Mouse (Mus musculus) layer of hippocampus, postnatal 14 days (tissue): ENCODE data around the gene Podxl. TPM values are rescaled to one million over a fixed set of nuclear protein-coding genes. Genes with fewer than 3 reads are reported as not detected.
A peak's percentile ranks its signal among the peaks of the same experiment; 100 is the strongest.

ENCODE experiments used
- DNase-seq, 2 experiments: peaks; one replicate each; pipeline ENCODE4 v3.0.0; 2021 to 2022; ENCODE audit warnings: low spot score in 2 of 2, mixed read lengths in 1 of 2
- long read RNA-seq, 2 experiments: library from polyadenylated mRNA; stranded (forward); transcript quantifications; one replicate each; pipeline ENCODE4 v2.0.0; 2021
- total RNA-seq, 2 experiments: library from RNA; stranded (reverse); gene quantifications; 2 replicates each; pipeline ENCODE4 v1.2.3; 2021

The Podxl gene
- 10 to 100 TPM; 16.4 to 18.9 TPM for total RNA-seq
- long read RNA-seq, experiment 1, full-length matches to known transcripts: 1 of 7 reads
- long read RNA-seq, experiment 1, partial matches to known transcripts: 0 of 7 reads
- long read RNA-seq, experiment 1, other reads (novel, unspliced or antisense): 6 of 7 reads
- long read RNA-seq, experiment 2, full-length matches to known transcripts: 4 of 12 reads
- long read RNA-seq, experiment 2, partial matches to known transcripts: 0 of 12 reads
- long read RNA-seq, experiment 2, other reads (novel, unspliced or antisense): 8 of 12 reads

DNA sequence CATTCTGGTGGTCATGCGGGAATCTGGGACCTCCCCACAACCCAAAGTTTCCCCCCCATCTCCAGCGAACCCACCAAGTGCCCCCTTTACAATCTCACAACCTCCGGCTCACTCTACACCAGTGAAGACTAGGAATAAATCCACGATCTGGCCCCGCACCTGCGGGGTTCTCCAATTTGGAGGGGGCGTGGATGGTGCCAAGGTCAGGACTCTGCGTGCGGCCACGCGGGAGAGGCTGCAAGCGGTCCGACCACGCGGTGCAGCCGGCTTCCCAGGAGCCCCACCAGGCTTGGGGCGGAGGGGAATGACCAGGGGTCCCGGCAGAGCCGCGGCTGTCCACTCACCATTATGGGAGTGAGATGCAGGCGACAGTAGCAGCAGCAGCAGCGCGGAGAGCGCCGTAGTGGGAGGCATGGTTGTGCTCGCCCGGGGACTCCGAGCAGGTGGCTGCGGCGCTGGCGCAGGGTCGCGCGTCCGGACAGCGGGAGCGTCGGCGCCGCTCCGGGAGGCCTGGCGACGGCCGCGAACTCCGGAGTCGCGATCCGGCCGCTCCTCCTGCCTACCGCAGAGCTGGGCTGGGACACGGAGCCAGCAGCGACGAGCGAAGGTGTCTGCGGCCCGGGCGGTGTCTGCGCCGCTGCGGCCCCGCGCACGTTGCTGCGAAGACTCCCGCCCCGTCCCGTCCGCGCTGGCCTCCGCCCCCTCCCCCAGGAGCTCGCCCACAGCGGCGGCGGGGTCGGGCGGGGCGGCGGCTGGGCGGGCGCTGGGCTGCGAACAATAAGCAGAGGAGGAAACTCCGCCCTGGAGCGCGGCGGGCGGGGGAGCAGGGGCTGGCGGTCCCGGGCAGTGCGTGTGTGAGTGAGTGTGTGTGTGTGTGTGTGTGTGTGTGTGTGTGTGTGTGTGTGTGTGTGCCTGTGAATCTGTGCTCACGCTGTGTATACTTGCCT is at the start of gene Podxl:
TSS of gene Podxl (minus strand) at position 747 of the 947 bp plus-strand sequence.
- DNase-seq: peak; percentile 53 to 61

- no peak for DNase-seq
Measured at GRCm38 (mm10) chr6:31612560-31613270, 48.9 kb upstream of the Podxl start.

GRCm38 (mm10) chr6:31606429-31606828 is 42.6 kb upstream of the Podxl start:
- no peak for DNase-seq

DNA sequence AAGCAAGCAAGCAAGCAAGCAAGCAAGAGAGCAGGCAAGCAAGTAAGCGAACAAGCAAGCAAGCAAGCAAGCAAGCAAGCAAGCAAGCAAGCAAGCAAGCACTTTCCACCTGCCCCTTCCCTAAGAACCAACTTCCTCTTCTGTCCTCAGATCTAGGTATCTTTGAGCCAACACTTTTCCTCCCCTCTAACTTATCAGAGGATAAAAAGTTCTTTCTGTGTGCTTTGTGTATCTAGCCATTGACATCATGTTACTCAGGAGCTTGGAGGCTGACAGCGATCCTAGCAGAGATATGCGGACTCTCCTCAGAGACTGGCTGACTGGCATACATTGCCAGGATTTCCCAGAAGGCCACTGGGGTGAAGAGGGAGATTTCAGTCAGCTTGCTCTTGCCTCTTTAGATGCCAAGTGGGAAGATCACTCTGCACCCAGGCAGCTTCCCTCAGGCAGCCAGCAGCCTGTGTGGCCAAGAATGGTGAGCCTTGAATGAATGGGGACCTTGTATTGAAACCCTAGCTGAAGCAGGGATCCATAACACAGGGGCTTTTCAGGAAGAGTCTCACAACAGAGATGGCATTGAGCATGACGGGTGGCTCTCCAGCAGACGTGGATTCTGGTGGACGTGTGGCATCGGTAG is 41.0 kb upstream of the Podxl start:
- peak in 1 of 2 experiments; percentile 37 for DNase-seq

DNA sequence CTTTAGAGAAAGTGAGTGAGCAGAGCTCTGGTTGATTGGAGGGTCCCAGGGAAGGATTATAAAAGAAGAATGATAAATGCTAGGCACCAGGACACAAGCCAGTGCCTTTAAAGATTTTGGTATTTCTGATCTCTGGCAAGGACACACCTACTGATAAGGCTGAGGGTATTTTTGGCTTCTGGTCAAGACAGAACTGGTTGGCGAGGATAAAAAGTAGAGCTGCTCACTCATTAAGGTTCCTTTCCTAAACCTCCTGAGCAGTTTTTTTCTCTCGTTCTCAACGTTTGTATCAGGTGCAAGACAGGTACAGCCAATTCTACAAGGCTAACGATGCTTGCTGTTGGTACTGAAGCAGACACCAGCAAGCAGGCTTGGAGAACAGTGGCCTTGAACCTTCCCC is 38.7 kb upstream of the Podxl start:
- no peak for DNase-seq

- peak in 1 of 2 experiments; percentile 31 for DNase-seq
Measured at GRCm38 (mm10) chr6:31601131-31601530, 37.4 kb upstream of the Podxl start.

DNA sequence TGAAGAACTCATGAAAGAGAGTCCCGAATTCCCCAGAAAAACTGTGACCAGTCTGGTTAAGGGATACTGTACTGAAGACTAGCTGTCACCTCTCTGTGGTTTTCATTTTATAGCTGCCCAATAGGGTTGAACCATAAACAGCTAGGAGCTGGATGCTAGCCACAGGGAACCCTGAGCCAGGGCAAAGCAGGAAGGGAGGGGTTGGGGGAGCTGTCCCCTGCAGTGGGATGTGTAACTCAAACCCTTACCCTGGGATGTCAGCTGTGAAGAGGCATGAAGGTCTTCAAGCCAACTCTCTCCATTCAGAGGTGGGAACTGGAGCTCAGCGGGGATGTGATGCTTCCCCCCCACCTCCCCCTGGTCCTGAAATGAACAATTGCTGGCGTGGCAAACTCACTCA is 36.1 kb upstream of the Podxl start:
- DNase-seq: no peak

GRCm38 (mm10) chr6:31598349-31598911 is 34.6 kb upstream of the Podxl start:
- no peak for DNase-seq

GRCm38 (mm10) chr6:31597136-31597460 is 33.3 kb upstream of the Podxl start:
- no peak for DNase-seq

- peak; percentile 67 to 68 for DNase-seq
Measured at GRCm38 (mm10) chr6:31596346-31597135, 32.8 kb upstream of the Podxl start.

GRCm38 (mm10) chr6:31592579-31593238 is 28.9 kb upstream of the Podxl start:
- no peak for DNase-seq

DNA sequence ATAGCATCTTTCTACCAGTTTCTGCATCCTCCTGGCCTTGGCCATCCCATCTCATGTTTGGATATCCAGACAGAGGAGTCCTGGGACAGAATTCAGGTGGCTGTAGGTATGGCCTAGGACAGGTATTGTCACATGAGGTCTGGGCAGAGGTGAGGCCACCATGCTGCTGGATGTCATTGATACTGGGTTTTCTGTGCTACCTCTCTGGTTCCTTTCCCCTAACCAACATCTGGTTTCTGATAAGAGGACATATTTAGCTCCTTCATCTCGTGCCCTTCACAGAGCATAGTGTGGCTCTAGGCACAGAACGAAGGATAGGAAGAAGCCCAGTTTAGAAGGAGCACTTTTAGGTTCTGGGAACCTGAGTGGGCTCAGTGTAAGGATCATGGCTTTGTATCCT is 28.3 kb upstream of the Podxl start:
- no peak for DNase-seq

DNA sequence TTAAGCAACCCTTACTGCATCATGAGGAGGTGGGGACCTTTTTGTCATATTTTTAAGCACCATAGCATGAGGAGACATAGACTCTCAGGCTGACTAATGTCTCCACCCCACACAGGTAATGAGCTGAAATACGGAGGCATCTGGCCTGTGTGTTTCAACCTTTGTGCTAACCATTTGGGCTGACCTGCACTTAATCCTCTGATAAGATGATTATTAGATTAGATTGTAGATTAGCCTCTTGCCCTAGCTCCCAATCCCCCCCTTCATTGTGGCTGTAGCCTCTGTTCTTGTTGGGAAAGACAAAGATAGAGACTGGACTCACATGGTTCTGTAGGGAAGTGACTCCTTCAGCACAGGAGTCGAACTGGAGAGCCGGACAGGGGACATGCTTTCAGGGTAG is 27.9 kb upstream of the Podxl start:
- DNase-seq: no peak

DNA sequence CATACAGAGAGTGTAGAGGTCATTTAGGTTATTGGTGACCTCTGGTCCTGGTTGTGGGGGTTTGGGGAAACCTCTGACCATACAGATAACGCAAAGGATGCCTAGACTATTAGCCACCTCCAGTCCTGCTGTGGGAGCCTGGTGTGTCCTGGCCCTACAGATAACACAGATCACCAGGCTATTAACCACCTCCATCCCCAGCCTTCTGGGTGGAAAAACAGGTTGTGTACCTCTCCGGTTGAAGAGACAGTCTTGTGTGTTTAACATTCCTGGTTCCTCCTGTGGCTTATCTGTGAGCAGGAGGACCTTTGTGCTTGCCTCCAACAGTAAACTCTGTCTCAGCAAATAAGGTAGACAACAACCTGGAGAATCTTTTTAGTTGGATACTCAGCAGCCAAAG is 27.0 kb upstream of the Podxl start:
- no peak for DNase-seq

GRCm38 (mm10) chr6:31589268-31589667 is 25.5 kb upstream of the Podxl start:
- DNase-seq: no peak

DNA sequence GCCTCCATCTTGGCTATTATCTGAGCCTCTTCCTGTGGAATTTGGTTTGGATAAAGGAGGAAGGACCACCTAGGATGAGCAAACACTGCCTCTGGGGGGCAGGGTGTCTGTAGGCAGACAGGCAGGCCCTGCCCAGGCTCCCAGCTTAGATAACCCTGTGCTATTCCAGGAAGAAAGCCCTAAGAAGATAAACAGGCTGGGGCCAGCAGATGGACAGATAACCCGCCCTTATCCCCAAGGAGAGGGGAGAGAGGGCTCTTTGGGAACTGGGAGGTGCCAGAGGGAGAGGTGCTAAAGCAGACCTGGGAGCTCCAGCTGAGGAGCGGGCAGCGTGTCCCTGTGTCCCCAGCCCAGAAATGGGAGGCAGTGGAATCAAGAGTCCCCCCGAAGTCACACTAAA is 23.9 kb upstream of the Podxl start:
- DNase-seq: no peak

DNA sequence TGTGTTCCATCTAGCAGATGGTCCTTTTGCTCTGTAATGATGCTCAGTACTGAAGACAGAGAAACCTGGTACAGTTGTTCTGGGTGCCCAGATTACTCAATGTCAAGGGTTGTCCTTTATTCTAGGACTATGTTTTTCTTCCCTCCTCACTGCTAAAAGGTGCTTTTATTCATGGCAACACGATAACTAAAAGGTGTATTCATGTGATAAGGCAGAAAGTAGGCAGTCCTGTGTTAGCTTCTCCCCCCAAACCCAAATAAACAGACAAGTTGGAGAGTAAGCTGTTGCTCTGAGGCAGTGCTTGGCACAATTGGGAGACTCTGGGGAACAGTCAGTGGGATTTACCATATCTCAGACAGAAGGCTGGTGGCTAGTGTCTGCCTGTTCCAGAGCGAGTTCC is 22.3 kb upstream of the Podxl start:
- no peak for DNase-seq

DNA sequence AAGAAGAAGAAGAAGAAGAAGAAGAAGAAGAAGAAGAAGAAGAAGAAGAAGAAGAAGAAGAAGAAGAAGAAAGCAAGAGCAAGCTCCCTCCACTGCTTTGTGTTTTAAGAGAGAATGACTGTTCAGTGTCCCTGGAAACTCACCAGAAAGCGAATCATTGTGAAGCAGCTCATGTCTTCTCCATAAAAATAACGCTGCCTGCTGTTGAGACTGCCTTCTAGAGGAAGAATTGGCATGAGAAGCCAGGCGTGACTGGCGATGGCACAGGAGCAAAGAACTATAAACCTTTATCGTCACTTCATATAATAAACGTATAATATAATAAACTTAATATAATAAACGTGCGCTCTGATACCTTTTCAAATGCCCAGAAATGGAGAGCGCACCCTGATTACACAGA is 12.4 kb upstream of the Podxl start:
- no peak for DNase-seq

DNA sequence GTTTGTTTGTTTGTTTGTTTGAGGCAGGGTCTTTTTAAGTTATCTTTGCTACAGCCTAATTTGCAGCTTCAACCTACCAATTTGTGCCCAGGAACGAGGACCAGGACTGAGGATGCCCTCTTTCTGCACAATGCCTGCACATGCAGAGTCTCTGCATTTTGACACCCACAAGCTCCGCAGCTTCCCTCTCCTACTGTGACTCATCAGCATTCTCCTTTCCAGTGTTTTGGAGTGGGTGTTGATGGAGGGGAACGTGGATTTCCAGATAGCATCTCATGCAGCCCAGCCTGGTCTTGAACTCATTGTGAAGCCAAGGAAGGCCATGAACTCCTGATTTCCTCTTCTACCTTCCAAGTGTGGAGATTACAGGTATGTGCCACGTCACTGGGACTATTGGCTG is 11.3 kb upstream of the Podxl start:
- DNase-seq: no peak

- DNase-seq: no peak
Measured at GRCm38 (mm10) chr6:31571459-31571858, 7.7 kb upstream of the Podxl start.
